Mouse (Mus musculus) testis, adult 2 months (tissue): ENCODE data around the gene Gm9758.
"Not testable (repeated sequence)": the region's sequence is repeated elsewhere in the genome, so short reads cannot be mapped to it uniquely, and the experiment has no call there.

Source experiments
- CTCF ChIP-seq: fragments of 200-500 bp; IDR thresholded peaks from 2 replicates; pipeline ENCODE4 v1.5.1; 2012; ENCODE audit warnings: low read depth, mild to moderate bottlenecking, inconsistent platforms, low read length, moderate library complexity; ENCODE audit not compliant: control insufficient read depth, insufficient read depth, insufficient replicate concordance
- POLR2A ChIP-seq: fragments of 200-500 bp; IDR thresholded peaks from 2 replicates; pipeline ENCODE4 v1.6.1; 2012; ENCODE audit warnings: low read depth, mild to moderate bottlenecking, inconsistent platforms, low read length, moderate library complexity; ENCODE audit not compliant: control insufficient read depth

- not testable (repeated sequence) for TF ChIP-seq CTCF, POLR2A
Measured at GRCm38 (mm10) chr5:14927047-14927446, 12.3 kb upstream of the Gm9758 start.
